Mouse (Mus musculus): Measurements from ENCODE around the gene Apba1. TPM values are rescaled to one million over a fixed set of nuclear protein-coding genes. Genes with fewer than 3 reads are reported as not detected.

Apba1 gene
- polyA plus RNA-seq, 2 experiments, result 0.55 to 2.5 TPM

- H3K4me3 ChIP-seq (replicated peaks; ENCODE audit: low read length), result no peak overlapping the region
- no peaks in the 10 kb centered on the region for H3K36me3 ChIP-seq (ENCODE audit: control insufficient read depth, insufficient read depth, low read length)
- no peaks in the 10 kb centered on the region for H3K27me3 ChIP-seq (ENCODE audit: control insufficient read depth, insufficient read depth, low read length)
- no peak overlapping the region for H3K27ac ChIP-seq (replicated peaks; ENCODE audit: low read depth, low read length)
- no peaks in the 10 kb centered on the region for H3K9me3 ChIP-seq (ENCODE audit: control insufficient read depth, low read length)
- no peak overlapping the region for H3K9ac ChIP-seq (ENCODE audit: low read depth, low read length, severe bottlenecking)
- TF ChIP-seq POLR2A (IDR thresholded peaks at IDR 0.05; ENCODE audit: borderline replicate concordance, extremely low read depth, insufficient read depth, insufficient read length), result no peak
- no peak for DNase-seq (ENCODE audit: low spot score)
- H3K4me1 ChIP-seq (ENCODE audit: control insufficient read depth, insufficient read depth, low read length), result no peaks in the 10 kb centered on the region
- no peak overlapping the region for H3K4me2 ChIP-seq (replicated peaks; ENCODE audit: low read depth, low read length, severe bottlenecking)
- 87% methylated on average over 6 of the region's 6 CpGs for whole genome bisulfite sequencing
- ATAC-seq (ENCODE audit: low FRiP score, low read depth), result no peak
These were observed 16.7 kb downstream of the Apba1 start for GRCm38 (mm10) chr19:23775356-23775755.

GRCm38 (mm10) chr19:23779130-23779529, 20.4 kb downstream of the Apba1 start:
- Histone ChIP-seq H3K9ac (ENCODE audit: low read depth, low read length, severe bottlenecking) (no peak overlapping the region), H3K27ac (replicated peaks; ENCODE audit: low read depth, low read length) (no peak overlapping the region), H3K27me3 (ENCODE audit: control insufficient read depth, insufficient read depth, low read length) (no peaks in the 10 kb centered on the region), H3K4me1 (ENCODE audit: control insufficient read depth, insufficient read depth, low read length) (no peaks in the 10 kb centered on the region), H3K36me3 (ENCODE audit: control insufficient read depth, insufficient read depth, low read length) (no peaks in the 10 kb centered on the region), H3K9me3 (ENCODE audit: control insufficient read depth, low read length) (no peaks in the 10 kb centered on the region), H3K4me2 (replicated peaks; ENCODE audit: low read depth, low read length, severe bottlenecking) (no peak overlapping the region), H3K4me3 (replicated peaks; ENCODE audit: low read length) (no peak overlapping the region)
- DNase-seq (ENCODE audit: low spot score) (no peak), ATAC-seq (ENCODE audit: low FRiP score, low read depth) (no peak)
- TF ChIP-seq POLR2A (IDR thresholded peaks at IDR 0.05; ENCODE audit: borderline replicate concordance, extremely low read depth, insufficient read depth, insufficient read length), result no peak

- no peaks in the 10 kb centered on the region for H3K9me3 ChIP-seq (ENCODE audit: control insufficient read depth, low read length)
- no peak overlapping the region for H3K9ac ChIP-seq (ENCODE audit: low read depth, low read length, severe bottlenecking)
- H3K36me3 ChIP-seq (ENCODE audit: control insufficient read depth, insufficient read depth, low read length), result no peaks in the 10 kb centered on the region
- no peak for TF ChIP-seq POLR2A (IDR thresholded peaks at IDR 0.05; ENCODE audit: borderline replicate concordance, extremely low read depth, insufficient read depth, insufficient read length)
- no peaks in the 10 kb centered on the region for H3K4me1 ChIP-seq (ENCODE audit: control insufficient read depth, insufficient read depth, low read length)
- H3K4me3 ChIP-seq (replicated peaks; ENCODE audit: low read length), result no peak overlapping the region
- no peak overlapping the region for H3K27ac ChIP-seq (replicated peaks; ENCODE audit: low read depth, low read length)
- no peaks in the 10 kb centered on the region for H3K27me3 ChIP-seq (ENCODE audit: control insufficient read depth, insufficient read depth, low read length)
- no peak overlapping the region for H3K4me2 ChIP-seq (replicated peaks; ENCODE audit: low read depth, low read length, severe bottlenecking)
- WGBS, result 85% methylated on average over 4 of the region's 4 CpGs
- ATAC-seq (ENCODE audit: low FRiP score, low read depth), result no peak
- DNase-seq (ENCODE audit: low spot score), result no peak
These were observed 21.4 kb downstream of the Apba1 start for GRCm38 (mm10) chr19:23780105-23780504.

GRCm38 (mm10) chr19:23781968-23782367, 23.3 kb downstream of the Apba1 start:
- DNase-seq (ENCODE audit: low spot score) (no peak), ATAC-seq (ENCODE audit: low FRiP score, low read depth) (no peak)
- no peak overlapping the region for H3K9ac ChIP-seq (ENCODE audit: low read depth, low read length, severe bottlenecking)
- no peaks in the 10 kb centered on the region for H3K27me3 ChIP-seq (ENCODE audit: control insufficient read depth, insufficient read depth, low read length)
- TF ChIP-seq POLR2A (IDR thresholded peaks at IDR 0.05; ENCODE audit: borderline replicate concordance, extremely low read depth, insufficient read depth, insufficient read length), result no peak
- H3K36me3 ChIP-seq (ENCODE audit: control insufficient read depth, insufficient read depth, low read length), result no peaks in the 10 kb centered on the region
- no peak overlapping the region for H3K4me3 ChIP-seq (replicated peaks; ENCODE audit: low read length)
- no peak overlapping the region for H3K27ac ChIP-seq (replicated peaks; ENCODE audit: low read depth, low read length)
- no peaks in the 10 kb centered on the region for H3K4me1 ChIP-seq (ENCODE audit: control insufficient read depth, insufficient read depth, low read length)
- H3K9me3 ChIP-seq (ENCODE audit: control insufficient read depth, low read length), result no peaks in the 10 kb centered on the region
- H3K4me2 ChIP-seq (replicated peaks; ENCODE audit: low read depth, low read length, severe bottlenecking), result no peak overlapping the region
- whole genome bisulfite sequencing, result 16% methylated on average over 9 of the region's 9 CpGs

GRCm38 (mm10) chr19:23788420-23789132, 29.9 kb downstream of the Apba1 start:
- Histone ChIP-seq H3K27me3 (ENCODE audit: control insufficient read depth, insufficient read depth, low read length) (no peaks in the 10 kb centered on the region), H3K27ac (replicated peaks; ENCODE audit: low read depth, low read length) (no peak overlapping the region), H3K4me1 (ENCODE audit: control insufficient read depth, insufficient read depth, low read length) (no peaks in the 10 kb centered on the region), H3K4me2 (replicated peaks; ENCODE audit: low read depth, low read length, severe bottlenecking) (no peak overlapping the region), H3K36me3 (ENCODE audit: control insufficient read depth, insufficient read depth, low read length) (no peaks in the 10 kb centered on the region), H3K4me3 (replicated peaks; ENCODE audit: low read length) (no peak overlapping the region), H3K9me3 (ENCODE audit: control insufficient read depth, low read length) (no peaks in the 10 kb centered on the region), H3K9ac (ENCODE audit: low read depth, low read length, severe bottlenecking) (no peak overlapping the region)
- ATAC-seq (ENCODE audit: low FRiP score, low read depth) (no peak), DNase-seq (ENCODE audit: low spot score) (no peak)
- WGBS, result 64% methylated on average over 9 of the region's 9 CpGs
- TF ChIP-seq POLR2A (IDR thresholded peaks at IDR 0.05; ENCODE audit: borderline replicate concordance, extremely low read depth, insufficient read depth, insufficient read length), result no peak
